Mouse (Mus musculus): Measurements from ENCODE around the gene Neurog3. TPM values are rescaled to one million over a fixed set of nuclear protein-coding genes. Genes with fewer than 3 reads are reported as not detected.
A peak's percentile ranks its signal among the peaks of the same experiment; 100 is the strongest.

The Neurog3 gene
- polyA plus RNA-seq, 1 experiment from 2014 or later: not detected

GRCm38 (mm10) chr10:62172841-62173553 lies 40.1 kb downstream of the Neurog3 start:
- Histone ChIP-seq H3K9me3 (replicated peaks; ENCODE audit: control insufficient read depth, low read length) (no peaks in the 10 kb centered on the region), H3K36me3 (ENCODE audit: control insufficient read depth, insufficient read depth) (no peaks in the 10 kb centered on the region), H3K27ac (ENCODE audit: low read length) (no peak overlapping the region), H3K9ac (ENCODE audit: low read length) (no peak overlapping the region), H3K4me3 (ENCODE audit: low read length) (no peak overlapping the region), H3K4me1 (ENCODE audit: control insufficient read depth, insufficient read depth, low read length) (no peaks in the 10 kb centered on the region), H3K4me2 (ENCODE audit: low read depth, low read length) (no peak overlapping the region), H3K27me3 (ENCODE audit: control insufficient read depth, insufficient read depth, low read length) (no peaks in the 10 kb centered on the region)
- WGBS: 13% methylated on average over 9 of the region's 9 CpGs
- no peak for ATAC-seq (replicated peaks; ENCODE audit: extremely low read depth, insufficient read depth, low FRiP score)

DNA sequence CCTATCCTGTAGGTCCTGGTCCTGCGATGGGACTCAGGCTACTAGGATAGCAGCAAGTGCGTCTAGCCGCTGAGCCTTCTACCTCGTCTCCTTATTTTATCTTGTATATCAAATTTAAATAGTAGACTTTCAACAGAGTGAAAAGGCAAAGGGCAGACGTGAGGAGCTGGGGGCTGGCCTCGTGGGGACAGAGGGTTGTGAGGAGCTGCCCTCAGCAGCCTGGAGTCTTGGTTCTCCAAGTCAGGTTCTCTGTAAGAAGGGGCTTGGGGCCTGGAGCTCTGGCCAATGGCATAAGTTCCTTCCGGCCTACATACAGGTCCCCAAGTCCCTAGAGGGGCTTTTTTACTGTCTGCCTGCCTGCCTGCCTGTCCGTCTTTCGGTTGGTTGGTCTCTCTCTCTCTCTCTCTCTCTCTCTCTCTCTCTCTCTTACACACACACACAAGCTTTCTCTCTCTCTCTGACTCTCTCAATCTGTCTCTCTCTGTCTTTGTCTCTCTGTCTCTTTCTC lies 41.1 kb downstream of the Neurog3 start:
- Histone ChIP-seq H3K36me3 (ENCODE audit: control insufficient read depth, insufficient read depth) (no peaks in the 10 kb centered on the region), H3K4me3 (ENCODE audit: low read length) (no peak overlapping the region), H3K4me1 (ENCODE audit: control insufficient read depth, insufficient read depth, low read length) (no peaks in the 10 kb centered on the region), H3K27me3 (ENCODE audit: control insufficient read depth, insufficient read depth, low read length) (no peaks in the 10 kb centered on the region), H3K4me2 (ENCODE audit: low read depth, low read length) (no peak overlapping the region), H3K9ac (ENCODE audit: low read length) (no peak overlapping the region), H3K27ac (ENCODE audit: low read length) (no peak overlapping the region), H3K9me3 (replicated peaks; ENCODE audit: control insufficient read depth, low read length) (no peaks in the 10 kb centered on the region)
- ATAC-seq (replicated peaks; ENCODE audit: extremely low read depth, insufficient read depth, low FRiP score): no peak
- 40% methylated on average over 9 of the region's 9 CpGs for WGBS

- no peak overlapping the region for H3K9ac ChIP-seq (ENCODE audit: low read length)
Observed at GRCm38 (mm10) chr10:62174533-62175313, 41.8 kb downstream of the Neurog3 start.

GRCm38 (mm10) chr10:62179944-62180343 lies 47.1 kb downstream of the Neurog3 start:
- peaks cover 3% of the 10 kb centered on the region for H3K27me3 ChIP-seq (ENCODE audit: control insufficient read depth, insufficient read depth, low read length)
- no peak for ATAC-seq (replicated peaks; ENCODE audit: extremely low read depth, insufficient read depth, low FRiP score)
- no peak overlapping the region for H3K4me3 ChIP-seq (ENCODE audit: low read length)
- H3K4me1 ChIP-seq (ENCODE audit: control insufficient read depth, insufficient read depth, low read length): no peaks in the 10 kb centered on the region
- no peak overlapping the region for H3K4me2 ChIP-seq (ENCODE audit: low read depth, low read length)
- no peaks in the 10 kb centered on the region for H3K9me3 ChIP-seq (replicated peaks; ENCODE audit: control insufficient read depth, low read length)
- WGBS: 83% methylated on average over 3 of the region's 3 CpGs
- H3K9ac ChIP-seq (ENCODE audit: low read length): no peak overlapping the region
- H3K27ac ChIP-seq (ENCODE audit: low read length): no peak overlapping the region
- no peaks in the 10 kb centered on the region for H3K36me3 ChIP-seq (ENCODE audit: control insufficient read depth, insufficient read depth)

More at GRCm38 (mm10) chr10:62174533-62175313, 41.8 kb downstream of the Neurog3 start:
- whole genome bisulfite sequencing: 53% methylated on average over 15 of the region's 15 CpGs
- ATAC-seq (replicated peaks; ENCODE audit: extremely low read depth, insufficient read depth, low FRiP score): no peak
- H3K27ac ChIP-seq (ENCODE audit: low read length): no peak overlapping the region
- no peaks in the 10 kb centered on the region for H3K4me1 ChIP-seq (ENCODE audit: control insufficient read depth, insufficient read depth, low read length)
- H3K4me3 ChIP-seq (ENCODE audit: low read length): no peak overlapping the region
- no peak overlapping the region for H3K4me2 ChIP-seq (ENCODE audit: low read depth, low read length)
- H3K36me3 ChIP-seq (ENCODE audit: control insufficient read depth, insufficient read depth): no peaks in the 10 kb centered on the region
- H3K27me3 ChIP-seq (ENCODE audit: control insufficient read depth, insufficient read depth, low read length): no peaks in the 10 kb centered on the region
- H3K9me3 ChIP-seq (replicated peaks; ENCODE audit: control insufficient read depth, low read length): no peaks in the 10 kb centered on the region

DNA sequence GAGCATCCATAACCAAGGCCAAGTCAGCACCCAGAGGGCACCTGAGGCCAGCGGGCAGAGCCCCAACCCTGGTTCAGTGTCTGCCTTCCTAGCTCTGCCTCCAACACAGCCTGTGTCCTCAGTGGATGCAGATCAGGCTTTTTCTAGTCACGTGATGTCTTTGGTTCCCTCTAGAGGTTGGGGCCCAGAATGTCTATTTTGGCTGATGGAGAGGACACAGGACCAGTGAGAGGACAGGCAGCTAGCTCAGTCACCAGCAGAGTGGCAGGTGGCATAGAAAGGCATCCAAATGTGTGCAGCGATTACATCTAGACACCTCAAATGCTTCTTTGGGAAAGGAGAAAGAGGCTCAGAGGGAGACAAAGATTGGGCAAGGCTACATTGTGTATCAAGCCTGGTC lies 48.8 kb downstream of the Neurog3 start:
- no peak for ATAC-seq (replicated peaks; ENCODE audit: extremely low read depth, insufficient read depth, low FRiP score)
- 60% methylated on average over 3 of the region's 3 CpGs for WGBS

GRCm38 (mm10) chr10:62182471-62183014 lies 49.7 kb downstream of the Neurog3 start:
- Histone ChIP-seq H3K27me3 (ENCODE audit: control insufficient read depth, insufficient read depth, low read length) (peaks cover 3% of the 10 kb centered on the region), H3K9me3 (replicated peaks; ENCODE audit: control insufficient read depth, low read length) (no peaks in the 10 kb centered on the region), H3K4me1 (ENCODE audit: control insufficient read depth, insufficient read depth, low read length) (no peaks in the 10 kb centered on the region), H3K9ac (ENCODE audit: low read length) (no peak overlapping the region), H3K4me2 (ENCODE audit: low read depth, low read length) (no peak overlapping the region), H3K27ac (ENCODE audit: low read length) (no peak overlapping the region), H3K4me3 (ENCODE audit: low read length) (no peak overlapping the region), H3K36me3 (ENCODE audit: control insufficient read depth, insufficient read depth) (no peaks in the 10 kb centered on the region)
- no peak for ATAC-seq (replicated peaks; ENCODE audit: extremely low read depth, insufficient read depth, low FRiP score)
- WGBS: 72% methylated on average over 6 of the region's 6 CpGs

More for the DNA sequence above, 48.8 kb downstream of the Neurog3 start:
- no peak overlapping the region for H3K4me3 ChIP-seq (ENCODE audit: low read length)
- no peak overlapping the region for H3K27ac ChIP-seq (ENCODE audit: low read length)
- no peaks in the 10 kb centered on the region for H3K4me1 ChIP-seq (ENCODE audit: control insufficient read depth, insufficient read depth, low read length)
- H3K27me3 ChIP-seq (ENCODE audit: control insufficient read depth, insufficient read depth, low read length): peaks cover 3% of the 10 kb centered on the region
- no peaks in the 10 kb centered on the region for H3K9me3 ChIP-seq (replicated peaks; ENCODE audit: control insufficient read depth, low read length)
- no peak overlapping the region for H3K9ac ChIP-seq (ENCODE audit: low read length)
- H3K36me3 ChIP-seq (ENCODE audit: control insufficient read depth, insufficient read depth): no peaks in the 10 kb centered on the region
- no peak overlapping the region for H3K4me2 ChIP-seq (ENCODE audit: low read depth, low read length)

DNA sequence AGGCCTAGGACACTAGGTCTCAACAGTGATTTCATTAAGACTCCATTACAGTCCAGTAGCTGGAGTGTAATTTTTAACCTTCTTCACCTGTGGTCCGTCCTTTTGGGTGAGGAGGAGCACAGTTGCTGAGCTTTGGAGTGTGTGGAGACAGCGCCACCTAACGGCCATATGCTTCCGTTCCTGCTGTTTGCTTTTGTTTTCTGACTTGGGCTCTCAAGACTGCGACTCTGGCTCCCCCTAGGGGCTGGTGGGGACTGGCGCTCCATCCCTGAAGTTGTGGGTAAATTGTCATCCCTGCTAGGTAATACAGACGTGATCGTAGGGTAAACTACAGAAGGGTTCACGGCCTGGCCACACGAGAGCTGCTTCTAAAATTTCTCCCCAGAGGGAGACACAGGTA lies 50.2 kb downstream of the Neurog3 start:
- Histone ChIP-seq H3K9me3 (replicated peaks; ENCODE audit: control insufficient read depth, low read length) (no peaks in the 10 kb centered on the region), H3K4me3 (ENCODE audit: low read length) (no peak overlapping the region), H3K27me3 (ENCODE audit: control insufficient read depth, insufficient read depth, low read length) (peaks cover 5% of the 10 kb centered on the region), H3K4me2 (ENCODE audit: low read depth, low read length) (no peak overlapping the region), H3K36me3 (ENCODE audit: control insufficient read depth, insufficient read depth) (no peaks in the 10 kb centered on the region), H3K9ac (ENCODE audit: low read length) (no peak overlapping the region), H3K4me1 (ENCODE audit: control insufficient read depth, insufficient read depth, low read length) (no peaks in the 10 kb centered on the region), H3K27ac (ENCODE audit: low read length) (no peak overlapping the region)
- peak; percentile 50 for ATAC-seq (replicated peaks; ENCODE audit: extremely low read depth, insufficient read depth, low FRiP score)
- WGBS: 1% methylated on average over 10 of the region's 10 CpGs
